ENCODE assay signal across 28 mouse cellular contexts in genomic region chr9:114626726-114627125, GRCm38 (mm10). TPM values are rescaled to one million over a fixed set of nuclear protein-coding genes. Genes with fewer than 3 reads are reported as not detected.
DNase-seq lines count a peak whose midpoint lies in the region; ATAC-seq and TF ChIP-seq lines count a peak whose summit lies in the region.
"Had no signal": no experiment of that assay in that cellular context is flagged by ENCODE, and none has a peak within 500 bp of the region (broad histone marks: within the 10 kb centered on the region; RNA-seq: fewer than 3 reads in every experiment).

No protein-coding gene starts in this region.

- no peak overlapping the region for H3K4me2 ChIP-seq in lung, embryonic 14.5 days
- no peak overlapping the region for H3K4me2 ChIP-seq in liver, embryonic 12.5 days
- H3K4me2 ChIP-seq in liver, postnatal 0 days (ENCODE audit: low read depth, low read length) = no peak overlapping the region
- H3K4me2 ChIP-seq: embryonic facial prominence, embryonic 12.5 days; heart, embryonic 13.5 days; hindbrain, embryonic 14.5 days; lung, embryonic 15.5 days; midbrain, embryonic 11.5 days; neural tube, embryonic 12.5 days had no signal

- H3K4me3 ChIP-seq in lung, embryonic 14.5 days (ENCODE audit: low read depth, low read length) = no peak overlapping the region
- H3K4me3 ChIP-seq in liver, embryonic 12.5 days = no peak overlapping the region
- H3K4me3 ChIP-seq in liver, postnatal 0 days (ENCODE audit: low read depth, low read length) = no peak overlapping the region
- H3K4me3 ChIP-seq: embryonic facial prominence, embryonic 12.5 days; gastrocnemius, adult 2 months; heart, embryonic 13.5 days; lung, embryonic 15.5 days; myocyte; neural tube, embryonic 12.5 days had no signal

- H3K27ac ChIP-seq in lung, embryonic 14.5 days (ENCODE audit: low read depth) = no peak overlapping the region
- no peak overlapping the region for H3K27ac ChIP-seq in liver, embryonic 12.5 days
- H3K27ac ChIP-seq in liver, postnatal 0 days (ENCODE audit: low read depth) = no peak overlapping the region
- H3K27ac ChIP-seq: embryonic facial prominence, embryonic 12.5 days; gastrocnemius, adult 2 months; heart, embryonic 13.5 days; hindbrain, embryonic 14.5 days; lung, embryonic 15.5 days; neural tube, embryonic 12.5 days had no signal

- ATAC-seq in lung, embryonic 14.5 days (ENCODE audit: insufficient read depth) = 0 out of 2 replicates have a peak, but pooled peaks have one; percentile 38
- peak; percentile 63 for ATAC-seq in liver, embryonic 12.5 days
- peak; percentile 64; the same call in 1 of the 2 replicates for ATAC-seq in liver, postnatal 0 days
- ATAC-seq: forebrain, embryonic 14.5 days; midbrain, embryonic 16.5 days had no signal

- no peak overlapping the region for H3K9ac ChIP-seq in lung, embryonic 14.5 days
- H3K9ac ChIP-seq in liver, embryonic 12.5 days = no peak overlapping the region
- H3K9ac ChIP-seq in liver, postnatal 0 days (replicated peaks) = no peak overlapping the region
- H3K9ac ChIP-seq: embryonic facial prominence, embryonic 12.5 days; heart, embryonic 13.5 days; hindbrain, embryonic 14.5 days; lung, embryonic 15.5 days; neural tube, embryonic 12.5 days had no signal

- no peaks in the 10 kb centered on the region for H3K9me3 ChIP-seq in lung, embryonic 14.5 days (ENCODE audit: low read depth, low read length)
- no peaks in the 10 kb centered on the region for H3K9me3 ChIP-seq in liver, embryonic 12.5 days (replicated peaks)
- no peaks in the 10 kb centered on the region for H3K9me3 ChIP-seq in liver, postnatal 0 days (ENCODE audit: low read length)
- H3K9me3 ChIP-seq: embryonic facial prominence, embryonic 12.5 days; heart, embryonic 13.5 days; lung, embryonic 15.5 days; neural tube, embryonic 12.5 days had no signal

- WGBS in lung, embryonic 14.5 days = 66% methylated on average over 4 of the region's 4 CpGs
- 67% methylated on average over 4 of the region's 4 CpGs for WGBS in liver, embryonic 12.5 days (ENCODE audit: insufficient replicate concordance)
- 54% methylated on average over 4 of the region's 4 CpGs for WGBS in liver, postnatal 0 days (ENCODE audit: insufficient replicate concordance)

- H3K4me1 ChIP-seq in lung, embryonic 14.5 days (ENCODE audit: insufficient read depth) = no peaks in the 10 kb centered on the region
- H3K4me1 ChIP-seq in liver, embryonic 12.5 days = no peaks in the 10 kb centered on the region
- H3K4me1 ChIP-seq in liver, postnatal 0 days (ENCODE audit: insufficient read depth) = no peaks in the 10 kb centered on the region
- H3K4me1 ChIP-seq: embryonic facial prominence, embryonic 12.5 days; heart, embryonic 13.5 days; lung, embryonic 15.5 days; neural tube, embryonic 12.5 days had no signal

- no peak for DNase-seq in lung, embryonic 14.5 days
- DNase-seq in lung, postnatal 25 days (ENCODE audit: low spot score) = no peak
- DNase-seq in R1 (ENCODE audit: low read depth, low spot score) = peak; percentile 79
- DNase-seq in liver, postnatal 0 days = no peak
- DNase-seq in adrenal gland, adult 18-20 months (ENCODE audit: low spot score in 2 of 2) = no peak
- no peak for DNase-seq in heart, adult 8-10 months (ENCODE audit: low spot score)
- DNase-seq in kidney, postnatal 4 days = no peak
- DNase-seq: adrenal gland, postnatal 10 days; cerebellum, adult 9-10 months; cerebellum, postnatal 36 days; embryo, embryonic 11 days; gastrocnemius, adult 2 months; gastrocnemius, postnatal 36 days; heart, adult 18-20 months; heart, postnatal 10 days; kidney, adult 2 months; kidney, postnatal 36 days; left cerebral cortex, postnatal 4 days had no signal

- no peak for TF ChIP-seq CTCF in lung, embryonic 14.5 days (IDR thresholded peaks at IDR 0.05; ENCODE audit: low read depth)
- no peak for TF ChIP-seq CTCF in liver, postnatal 0 days (IDR thresholded peaks at IDR 0.05; ENCODE audit: low read depth)

- no peaks in the 10 kb centered on the region for H3K27me3 ChIP-seq in lung, embryonic 14.5 days (ENCODE audit: insufficient read depth, low read length)
- no peaks in the 10 kb centered on the region for H3K27me3 ChIP-seq in liver, embryonic 12.5 days (replicated peaks)
- no peaks in the 10 kb centered on the region for H3K27me3 ChIP-seq in liver, postnatal 0 days (ENCODE audit: insufficient read depth, low read length)
- H3K27me3 ChIP-seq: embryonic facial prominence, embryonic 12.5 days; heart, embryonic 13.5 days; lung, embryonic 15.5 days; neural tube, embryonic 12.5 days had no signal

- TF ChIP-seq EP300 in liver, postnatal 0 days (IDR thresholded peaks at IDR 0.05; ENCODE audit: low read depth) = no peak

- peaks cover 88% of the 10 kb centered on the region for H3K36me3 ChIP-seq in lung, embryonic 14.5 days (ENCODE audit: insufficient read depth)
- peaks cover 93% of the 10 kb centered on the region for H3K36me3 ChIP-seq in liver, embryonic 12.5 days
- peaks cover 58% of the 10 kb centered on the region for H3K36me3 ChIP-seq in liver, postnatal 0 days (replicated peaks; ENCODE audit: insufficient read depth, low read length)

RNA-seq across cellular contexts. Expression of gene Cnot10, which starts 13.3 kb away (rescaled TPM):
- polyA plus RNA-seq in lung, embryonic 14.5 days (2014; fragmentation: Nextera tagmentation; extraction: Ambion mirVana) = 66.4 and 66.6 TPM in 2 replicates
- polyA plus RNA-seq in liver, embryonic 12.5 days (2016; fragmentation: Nextera tagmentation; extraction: Ambion mirVana) = 35.8 and 38.9 TPM in 2 replicates
- polyA plus RNA-seq in liver, postnatal 0 days (2015; fragmentation: Nextera tagmentation; extraction: Ambion mirVana) = 14.4 and 15.8 TPM in 2 replicates
- total RNA-seq in adrenal gland, adult 18-20 months (2021) = 10 to 100 TPM; 28.7 to 34.2 TPM
- total RNA-seq in heart, adult 8-10 months (2022) = 10 to 100 TPM; 21.2 to 22.9 (median 21.8) TPM
